Mouse (Mus musculus) forebrain, embryonic 11.5 days (tissue): Measurements from ENCODE around the gene Olfr845. TPM values are rescaled to one million over a fixed set of nuclear protein-coding genes. Genes with fewer than 3 reads are reported as not detected.

Source experiments
- ATAC-seq: fragments of 200-750 bp; cut with Nextera tagmentation; replicated peaks from 2 replicates; pipeline ENCODE4 v1.8.0; 2017; ENCODE audit warnings: moderate TSS enrichment; ENCODE audit not compliant: low FRiP score
- DNase-seq: peaks from one replicate; pipeline ENCODE4 v3.0.0-alpha.2; 2017; ENCODE audit warnings: low spot score
- H3K27ac ChIP-seq: fragments of 300-500 bp; sonication (generic); 2 replicates; pipeline ENCODE4 v1.5.1; 2014; ENCODE audit warnings: low read depth, low read length
- H3K27me3 ChIP-seq: fragments of 300-500 bp; sonication (generic); 2 replicates; pipeline ENCODE4 v1.6.1; 2014; ENCODE audit warnings: mild to moderate bottlenecking, low read length, mixed read lengths; ENCODE audit not compliant: control insufficient read depth, insufficient read depth
- H3K36me3 ChIP-seq: fragments of 300-500 bp; sonication (generic); 2 replicates; pipeline ENCODE4 v1.6.1; 2014; ENCODE audit warnings: mild to moderate bottlenecking, low read length, moderate library complexity, mixed read lengths; ENCODE audit not compliant: control insufficient read depth, insufficient read depth
- H3K4me1 ChIP-seq: fragments of 300-500 bp; sonication (generic); replicated peaks from 2 replicates; pipeline ENCODE4 v1.6.1; 2014; ENCODE audit warnings: low read length, mixed read lengths; ENCODE audit not compliant: control insufficient read depth, insufficient read depth
- H3K4me2 ChIP-seq: fragments of 300-500 bp; sonication (generic); 2 replicates; pipeline ENCODE4 v1.6.1; 2014; ENCODE audit warnings: low read depth, mild to moderate bottlenecking, low read length, moderate library complexity, mixed read lengths; ENCODE audit not compliant: severe bottlenecking
- H3K4me3 ChIP-seq: fragments of 300-500 bp; sonication (generic); 2 replicates; pipeline ENCODE4 v1.5.1; 2014; ENCODE audit warnings: low read depth, low read length
- H3K9ac ChIP-seq: fragments of 300-500 bp; sonication (generic); 2 replicates; pipeline ENCODE4 v1.6.1; 2014; ENCODE audit warnings: low read length
- H3K9me3 ChIP-seq: fragments of 300-500 bp; sonication (generic); 2 replicates; pipeline ENCODE4 v1.6.1; 2016; ENCODE audit warnings: low read length, mixed read lengths; ENCODE audit not compliant: control insufficient read depth
- whole genome bisulfite sequencing: fragments of 180-500 bp; shearing (Covaris S2); extraction: QIAGEN DNeasy Blood & Tissue Kit; methylation state at CpG from one replicate; pipeline ENCODE4 v1.1.7; 2014; 5-methylcytosine and 5-hydroxymethylcytosine counted together
- polyA plus RNA-seq: library from polyadenylated mRNA; unstranded; fragments of >200 nt; fragmentation: Nextera tagmentation; extraction: Ambion mirVana; gene quantifications from 2 replicates; pipeline ENCODE4 v1.2.1, GENCODE M21; 2014

Olfr845 gene
- polyA plus RNA-seq = not detected in 2 replicates

- WGBS = 84% methylated on average over 1 of the region's 1 CpGs
- H3K9ac ChIP-seq = no peak within 1 kb of the TSS
- H3K36me3 ChIP-seq = no peaks in the 10 kb centered on the region
- DNase-seq (no peak), ATAC-seq (no peak)
- peaks cover 3% of the 10 kb centered on the region; the same call in 1 of the 2 replicates for H3K9me3 ChIP-seq
- H3K4me2 ChIP-seq = no peak within 1 kb of the TSS
- no peaks in the 10 kb centered on the region for H3K27me3 ChIP-seq
- H3K4me1 ChIP-seq = no peaks in the 10 kb centered on the region
- H3K27ac ChIP-seq = no peak within 1 kb of the TSS
- H3K4me3 ChIP-seq = no peak within 1 kb of the TSS
Observed at GRCm38 (mm10) chr9:19336157-19336556, at the start of gene Olfr845. Olfr845 (plus strand) TSS chr9:19336457.

DNA sequence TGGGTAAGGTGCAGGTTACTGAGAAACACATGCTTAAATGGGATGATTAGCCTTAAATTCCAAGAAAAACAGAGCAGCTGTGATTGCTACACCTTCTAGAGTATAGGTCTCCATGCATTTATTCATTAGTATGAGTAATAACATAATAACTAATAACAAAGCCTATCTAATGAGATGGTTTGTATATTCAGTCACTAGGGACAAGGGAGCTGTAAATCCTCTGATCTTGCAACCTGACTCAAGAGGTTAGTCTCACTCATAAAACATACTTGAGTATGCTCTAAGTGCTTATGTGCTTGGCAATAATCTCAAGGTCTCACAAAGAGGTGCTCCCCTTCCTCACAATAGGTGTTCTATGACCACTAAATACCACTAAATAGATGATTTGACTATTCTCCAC lies 20.2 kb upstream of the Olfr845 start, which contains the start of gene Olfr844:
Gene Olfr844 (plus strand): TSS at position 301 of the 400 bp plus-strand sequence.
- ATAC-seq (no peak), DNase-seq (no peak)
- Histone ChIP-seq H3K27ac (no peak within 1 kb of the TSS), H3K9ac (no peak within 1 kb of the TSS), H3K4me2 (no peak within 1 kb of the TSS), H3K4me1 (no peaks in the 10 kb centered on the region), H3K9me3 (no peaks in the 10 kb centered on the region; the same call in 1 of the 2 replicates), H3K4me3 (no peak within 1 kb of the TSS), H3K36me3 (no peaks in the 10 kb centered on the region), H3K27me3 (no peaks in the 10 kb centered on the region)

GRCm38 (mm10) chr9:19363905-19364304 lies 27.6 kb downstream of the Olfr845 start, which contains the start of gene Olfr846:
Olfr846 (minus strand) TSS chr9:19364005.
- Histone ChIP-seq H3K27ac (no peak within 1 kb of the TSS), H3K9ac (no peak within 1 kb of the TSS), H3K36me3 (no peaks in the 10 kb centered on the region), H3K9me3 (no peaks in the 10 kb centered on the region; the same call in 1 of the 2 replicates), H3K4me1 (no peaks in the 10 kb centered on the region), H3K4me3 (no peak within 1 kb of the TSS), H3K27me3 (no peaks in the 10 kb centered on the region), H3K4me2 (no peak within 1 kb of the TSS)
- 51% methylated on average over 1 of the region's 1 CpGs for WGBS
- DNase-seq (no peak), ATAC-seq (no peak)

- H3K27ac ChIP-seq = no peak within 1 kb of the TSS
- H3K4me3 ChIP-seq = no peak within 1 kb of the TSS
- DNase-seq (no peak), ATAC-seq (no peak)
- WGBS = 64% methylated on average over 1 of the region's 1 CpGs
- no peaks in the 10 kb centered on the region for H3K4me1 ChIP-seq
- H3K36me3 ChIP-seq = no peaks in the 10 kb centered on the region
- H3K9ac ChIP-seq = no peak within 1 kb of the TSS
- H3K4me2 ChIP-seq = no peak within 1 kb of the TSS
- H3K9me3 ChIP-seq = no peaks in the 10 kb centered on the region; the same call in 1 of the 2 replicates
- no peaks in the 10 kb centered on the region for H3K27me3 ChIP-seq
Observed at GRCm38 (mm10) chr9:19378569-19378968, 42.3 kb downstream of the Olfr845 start, which contains the start of gene Olfr847. Olfr847 (minus strand) TSS chr9:19378669.

Other genes with a start within 250 kb of the Olfr845 start
- gene Olfr836, start 216.1 kb upstream of the Olfr845 start, polyA plus RNA-seq = not detected in 2 replicates
- gene Olfr837, start 200.1 kb upstream of the Olfr845 start, polyA plus RNA-seq = not detected in 2 replicates
- gene Olfr839-ps1, start 159.1 kb upstream of the Olfr845 start, polyA plus RNA-seq = not detected in 2 replicates
- not detected in 2 replicates for gene Olfr843, start 84.5 kb upstream of the Olfr845 start, polyA plus RNA-seq
- gene Olfr844, start 20.1 kb upstream of the Olfr845 start, polyA plus RNA-seq = not detected in 2 replicates
- gene Olfr846, start 27.5 kb downstream of the Olfr845 start, polyA plus RNA-seq = not detected in 2 replicates
- not detected in 2 replicates for gene Olfr847, start 42.2 kb downstream of the Olfr845 start, polyA plus RNA-seq
- not detected in 2 replicates for gene Olfr849, start 103.8 kb downstream of the Olfr845 start, polyA plus RNA-seq
- gene Olfr850, start 141.8 kb downstream of the Olfr845 start, polyA plus RNA-seq = not detected in 2 replicates
- gene Olfr851, start 156.8 kb downstream of the Olfr845 start, polyA plus RNA-seq = not detected in 2 replicates
- gene Olfr853, start 204.6 kb downstream of the Olfr845 start, polyA plus RNA-seq = not detected in 2 replicates
- not detected in 2 replicates for gene Olfr854, start 230.9 kb downstream of the Olfr845 start, polyA plus RNA-seq
- gene Olfr855, start 246.2 kb downstream of the Olfr845 start, polyA plus RNA-seq = not detected in 2 replicates